Mouse (Mus musculus) spleen, adult 18-20 months (tissue): ENCODE measurements around the gene Smr3a.

Experiments used
- DNase-seq, 2 experiments: peaks; one replicate each; pipeline ENCODE4 v3.0.0; 2022; ENCODE audit warnings: mixed read lengths in 2 of 2

Gene Smr3a

DNA sequence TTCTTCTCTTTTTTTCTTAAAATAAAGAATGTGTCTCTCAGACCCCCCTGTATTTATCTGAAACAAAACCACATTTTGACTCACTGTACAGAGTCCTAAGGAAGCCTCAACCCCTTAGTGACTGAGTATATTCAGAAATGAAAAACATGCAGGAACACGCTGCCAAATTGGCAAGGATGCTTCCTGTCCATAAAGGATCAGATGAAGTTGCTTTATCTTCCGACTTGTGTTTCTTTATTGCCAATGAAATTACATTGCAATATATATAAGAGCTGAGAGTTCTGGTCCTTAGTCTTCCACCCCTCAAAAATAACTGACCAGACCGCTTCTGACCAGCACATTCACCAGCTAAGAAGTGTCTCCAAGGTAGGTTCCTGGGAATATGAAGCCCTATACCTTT lies at the start of gene Smr3a:
Smr3a (plus strand) TSS at position 301 of the 400 bp plus-strand sequence.
- DNase-seq: no peak

DNA sequence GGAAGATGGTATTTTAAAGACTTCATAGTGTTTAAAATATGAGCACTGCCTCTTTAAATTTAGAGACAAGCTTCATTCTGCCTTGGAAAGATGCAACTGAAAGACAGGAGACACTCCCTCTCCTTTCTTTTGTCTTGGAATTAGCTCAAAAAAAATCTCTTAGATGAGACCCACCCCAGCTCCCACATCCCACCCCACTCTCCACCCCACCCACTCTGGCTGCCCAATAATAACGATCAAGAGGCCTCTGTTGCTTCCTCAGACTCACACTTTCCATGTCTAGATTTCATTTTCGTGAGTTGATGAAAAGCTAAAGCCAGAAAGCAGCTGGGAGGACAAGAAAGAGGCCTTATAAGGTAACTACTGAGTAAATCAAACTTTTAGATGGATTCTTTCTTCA lies 33.1 kb upstream of the Smr3a start, which contains the start of the genes 2310003L06Rik and Gm28434:
2310003L06Rik (plus strand) TSS at position 259 of the 400 bp plus-strand sequence.
Gm28434 (plus strand) TSS at position 317 of the 400 bp plus-strand sequence.
- DNase-seq: no peak

DNA sequence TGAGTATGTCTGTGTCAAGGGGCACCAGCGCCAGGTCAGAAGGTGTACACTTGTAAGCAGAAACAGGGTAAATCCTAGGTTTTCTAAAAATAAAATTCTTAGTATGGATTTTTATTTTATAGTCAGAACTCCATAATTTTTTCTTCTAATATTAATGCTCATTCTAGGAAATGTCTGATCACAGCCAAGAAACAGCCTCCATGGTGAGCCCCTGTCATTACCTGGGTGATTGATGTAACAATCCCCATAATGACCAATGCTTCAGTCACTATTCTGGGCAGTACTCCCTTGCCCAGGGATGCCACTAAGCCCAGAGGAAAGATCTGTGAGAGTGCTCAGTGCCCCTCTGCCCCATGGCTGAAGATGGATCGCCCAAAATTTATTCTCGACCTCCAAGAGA lies 23.2 kb upstream of the Smr3a start, which contains the start of gene Cabs1:
Cabs1 (plus strand) TSS at position 301 of the 400 bp plus-strand sequence.
- no peak for DNase-seq

DNA sequence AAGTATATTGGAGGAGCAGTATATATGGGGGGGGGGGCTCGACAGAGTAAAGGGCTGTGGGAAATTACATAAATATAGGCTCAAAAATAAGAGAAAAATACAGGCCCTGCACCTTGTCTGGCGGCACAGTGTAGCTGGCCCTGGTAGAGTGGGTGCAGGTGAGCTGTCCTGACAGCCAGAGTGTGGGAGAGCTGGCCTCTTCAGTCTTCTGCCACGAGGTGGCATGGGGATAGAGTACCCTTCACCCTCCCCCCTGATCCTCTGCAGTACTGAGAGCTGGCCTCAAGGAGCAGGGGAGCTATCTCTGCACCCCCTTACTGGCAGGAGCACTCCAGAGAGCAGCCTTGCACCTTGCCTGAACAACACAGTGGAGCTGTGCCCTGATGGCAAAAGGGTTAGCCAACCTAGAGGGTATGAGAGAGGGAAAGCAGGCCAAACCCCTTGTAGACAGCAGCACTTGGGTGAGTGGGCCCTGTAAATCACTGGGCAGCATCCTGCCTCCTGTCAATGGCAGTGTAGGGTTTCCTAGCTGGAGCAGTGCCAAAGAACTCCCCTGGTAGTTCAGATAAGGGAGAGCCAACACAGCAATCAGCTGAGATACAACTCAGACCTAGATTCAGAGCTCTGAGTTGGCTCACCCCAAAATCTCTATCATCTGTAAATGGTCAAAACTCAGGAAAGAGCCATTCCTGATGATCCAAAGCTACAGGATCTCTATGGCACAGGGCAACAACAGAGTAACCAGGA lies 19.7 kb upstream of the Smr3a start:
- no peak for DNase-seq

DNA sequence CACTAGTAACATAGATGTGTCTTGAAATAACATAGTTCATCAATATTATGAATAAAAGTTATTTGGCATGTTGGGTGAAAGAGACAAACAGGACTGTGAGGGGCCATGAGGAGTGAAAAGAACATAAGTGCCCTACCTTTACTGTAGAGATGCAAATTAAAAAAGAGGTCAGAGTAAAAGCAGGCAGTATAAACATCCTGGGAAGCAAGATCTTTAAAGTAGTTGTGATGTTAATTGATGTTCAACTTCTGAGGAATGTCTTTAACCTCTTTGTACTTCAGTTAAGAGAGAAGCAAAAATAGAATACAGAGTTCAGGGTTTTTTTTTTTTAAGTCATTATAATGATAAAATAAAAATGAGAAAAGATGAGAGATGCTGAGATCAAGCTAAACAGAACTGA lies 2.9 kb downstream of the Smr3a start:
- DNase-seq: no peak
